Mouse (Mus musculus): ENCODE data around the gene Lnx1.

The Lnx1 gene

GRCm38 (mm10) chr5:74549566-74549965 lies 153.1 kb downstream of the Lnx1 start:
- Histone ChIP-seq H3K4me1 (replicated peaks; ENCODE audit: low read depth, low read length) (no peaks in the 10 kb centered on the region), H3K36me3 (ENCODE audit: insufficient read depth, low read length) (peaks cover 81% of the 10 kb centered on the region), H3K9me3 (ENCODE audit: low read length) (no peaks in the 10 kb centered on the region), H3K27me3 (ENCODE audit: insufficient read depth, low read length) (no peaks in the 10 kb centered on the region), H3K4me3 (replicated peaks; ENCODE audit: low read length) (no peak overlapping the region)
- no peak; the same call in 1 of the 2 replicates for TF ChIP-seq POU5F1 (IDR thresholded peaks at IDR 0.05; ENCODE audit: borderline replicate concordance, low read length)
- TF ChIP-seq NANOG (IDR thresholded peaks at IDR 0.05; ENCODE audit: borderline replicate concordance, low read length): no peak
- no peak for TF ChIP-seq CTCF (conservative IDR thresholded peaks at IDR 0.05; ENCODE audit: low read length)

DNA sequence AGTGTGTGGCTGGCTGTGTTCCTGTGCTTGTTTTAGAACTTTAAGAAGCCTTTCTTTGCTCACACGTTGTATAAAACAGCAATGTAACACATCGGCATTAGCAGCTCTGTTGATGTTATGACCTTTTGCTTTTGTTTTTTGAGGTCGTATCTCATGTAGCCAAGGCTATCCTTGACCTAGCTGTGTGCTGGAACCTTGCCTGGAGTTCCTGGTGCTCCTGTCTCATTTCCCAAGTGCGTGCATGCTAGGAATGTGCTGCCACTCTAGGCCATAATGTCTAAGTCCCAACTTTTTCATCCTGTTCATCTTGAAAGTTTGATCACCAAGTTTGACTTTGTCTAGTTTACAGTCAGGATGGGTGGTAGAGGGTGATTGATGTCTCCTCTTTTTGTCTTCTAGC lies 157.1 kb downstream of the Lnx1 start:
- H3K4me3 ChIP-seq (replicated peaks; ENCODE audit: low read length): no peak overlapping the region
- peaks cover 93% of the 10 kb centered on the region for H3K36me3 ChIP-seq (ENCODE audit: insufficient read depth, low read length)
- no peaks in the 10 kb centered on the region for H3K4me1 ChIP-seq (replicated peaks; ENCODE audit: low read depth, low read length)
- H3K9me3 ChIP-seq (ENCODE audit: low read length): no peaks in the 10 kb centered on the region
- no peaks in the 10 kb centered on the region for H3K27me3 ChIP-seq (ENCODE audit: insufficient read depth, low read length)
- no peak for TF ChIP-seq CTCF (conservative IDR thresholded peaks at IDR 0.05; ENCODE audit: low read length)
- TF ChIP-seq NANOG (IDR thresholded peaks at IDR 0.05; ENCODE audit: borderline replicate concordance, low read length): no peak
- TF ChIP-seq POU5F1 (IDR thresholded peaks at IDR 0.05; ENCODE audit: borderline replicate concordance, low read length): no peak

Measured in E14TG2a.4 (cell line).